Mouse (Mus musculus): Measurements from ENCODE around the gene Stk24.

Stk24 gene

GRCm38 (mm10) chr14:121379116-121379826 is 540 bp downstream of the Stk24 start:
- DNase-seq (ENCODE audit: low spot score), result peak; percentile 90

- peak; percentile 75 for DNase-seq (ENCODE audit: low spot score)
These were observed 1.3 kb downstream of the Stk24 start for GRCm38 (mm10) chr14:121378243-121379115.

- no peak for DNase-seq (ENCODE audit: low spot score)
These were observed 3.2 kb downstream of the Stk24 start for GRCm38 (mm10) chr14:121376566-121376965.

- DNase-seq (ENCODE audit: low spot score), result no peak
These were observed 5.9 kb downstream of the Stk24 start for GRCm38 (mm10) chr14:121373901-121374300.

- DNase-seq (ENCODE audit: low spot score), result no peak
These were observed 6.8 kb downstream of the Stk24 start for GRCm38 (mm10) chr14:121373020-121373419.

GRCm38 (mm10) chr14:121371911-121372820 is 7.6 kb downstream of the Stk24 start:
- DNase-seq (ENCODE audit: low spot score), result no peak

- DNase-seq (ENCODE audit: low spot score), result no peak
These were observed 10.4 kb downstream of the Stk24 start for GRCm38 (mm10) chr14:121369385-121369784.

GRCm38 (mm10) chr14:121368108-121368705 is 11.6 kb downstream of the Stk24 start:
- no peak for DNase-seq (ENCODE audit: low spot score)

- no peak for DNase-seq (ENCODE audit: low spot score)
These were observed 13.7 kb downstream of the Stk24 start for GRCm38 (mm10) chr14:121365991-121366728.

GRCm38 (mm10) chr14:121365390-121365789 is 14.4 kb downstream of the Stk24 start:
- DNase-seq (ENCODE audit: low spot score), result peak; percentile 58

GRCm38 (mm10) chr14:121364282-121364681 is 15.5 kb downstream of the Stk24 start:
- DNase-seq (ENCODE audit: low spot score), result no peak

GRCm38 (mm10) chr14:121361319-121362114 is 18.3 kb downstream of the Stk24 start:
- peak; percentile 73 for DNase-seq (ENCODE audit: low spot score)

- DNase-seq (ENCODE audit: low spot score), result no peak
These were observed 20.0 kb downstream of the Stk24 start for GRCm38 (mm10) chr14:121359850-121360249.

- DNase-seq (ENCODE audit: low spot score), result no peak
These were observed 20.8 kb downstream of the Stk24 start for GRCm38 (mm10) chr14:121359015-121359414.

GRCm38 (mm10) chr14:121358327-121358726 is 21.5 kb downstream of the Stk24 start:
- no peak for DNase-seq (ENCODE audit: low spot score)

GRCm38 (mm10) chr14:121356336-121356862 is 23.4 kb downstream of the Stk24 start:
- DNase-seq (ENCODE audit: low spot score), result no peak

GRCm38 (mm10) chr14:121355732-121356131 is 24.1 kb downstream of the Stk24 start:
- DNase-seq (ENCODE audit: low spot score), result no peak

GRCm38 (mm10) chr14:121353648-121354377 is 26.0 kb downstream of the Stk24 start:
- no peak for DNase-seq (ENCODE audit: low spot score)

- no peak for DNase-seq (ENCODE audit: low spot score)
These were observed 27.1 kb downstream of the Stk24 start for GRCm38 (mm10) chr14:121352744-121353143.
